Mouse (Mus musculus) neural tube, embryonic 14.5 days (tissue): Measurements from ENCODE around the gene Papss2. TPM values are rescaled to one million over a fixed set of nuclear protein-coding genes. Genes with fewer than 3 reads are reported as not detected.

Experiments used
- ATAC-seq: fragments of 200-750 bp; cut with Nextera tagmentation; 2 replicates; pipeline ENCODE4 v1.8.0; 2017; ENCODE audit warnings: low read depth, mild to moderate bottlenecking, moderate TSS enrichment, moderate library complexity
- H3K27ac ChIP-seq: fragments of 300-500 bp; sonication (generic); 2 replicates; pipeline ENCODE4 v1.5.1; 2014; ENCODE audit warnings: low read depth, mild to moderate bottlenecking, control low read depth, low read length, moderate library complexity, mixed read lengths
- H3K27me3 ChIP-seq: fragments of 300-500 bp; sonication (generic); 2 replicates; pipeline ENCODE4 v1.6.1; 2014; ENCODE audit warnings: low read length; ENCODE audit not compliant: control insufficient read depth, insufficient read depth
- H3K36me3 ChIP-seq: fragments of 300-500 bp; sonication (generic); 2 replicates; pipeline ENCODE4 v1.6.1; 2014; ENCODE audit warnings: low read length, mixed read lengths; ENCODE audit not compliant: control insufficient read depth, insufficient read depth
- H3K4me1 ChIP-seq: fragments of 300-500 bp; sonication (generic); 2 replicates; pipeline ENCODE4 v1.6.1; 2014; ENCODE audit warnings: low read length; ENCODE audit not compliant: control insufficient read depth, insufficient read depth
- H3K4me2 ChIP-seq: fragments of 300-500 bp; sonication (generic); 2 replicates; pipeline ENCODE4 v1.6.1; 2014; ENCODE audit warnings: mild to moderate bottlenecking, low read depth, low read length, control low read depth
- H3K4me3 ChIP-seq: fragments of 300-500 bp; sonication (generic); 2 replicates; pipeline ENCODE4 v1.5.1; 2014; ENCODE audit warnings: low read depth, low read length, control low read depth, mixed read lengths
- H3K9ac ChIP-seq: fragments of 300-500 bp; sonication (generic); replicated peaks from 2 replicates; pipeline ENCODE4 v1.6.1; 2014; ENCODE audit warnings: low read depth, mild to moderate bottlenecking, control low read depth, low read length, mixed read lengths
- H3K9me3 ChIP-seq: fragments of 300-500 bp; sonication (generic); 2 replicates; pipeline ENCODE4 v1.6.1; 2016; ENCODE audit warnings: low read length; ENCODE audit not compliant: control insufficient read depth
- WGBS: fragments of 180-500 bp; shearing (Covaris S2); extraction: QIAGEN DNeasy Blood & Tissue Kit; methylation state at CpG from one replicate; pipeline ENCODE4 v1.1.7; 2014; 5-methylcytosine and 5-hydroxymethylcytosine counted together
- polyA plus RNA-seq: library from polyadenylated mRNA; unstranded; fragments of >200 nt; fragmentation: Nextera tagmentation; extraction: Ambion mirVana; gene quantifications from 2 replicates; pipeline ENCODE4 v1.2.1, GENCODE M21; 2014

Papss2 gene
- polyA plus RNA-seq, 1 experiment from 2014 or later: 1.5 TPM

DNA sequence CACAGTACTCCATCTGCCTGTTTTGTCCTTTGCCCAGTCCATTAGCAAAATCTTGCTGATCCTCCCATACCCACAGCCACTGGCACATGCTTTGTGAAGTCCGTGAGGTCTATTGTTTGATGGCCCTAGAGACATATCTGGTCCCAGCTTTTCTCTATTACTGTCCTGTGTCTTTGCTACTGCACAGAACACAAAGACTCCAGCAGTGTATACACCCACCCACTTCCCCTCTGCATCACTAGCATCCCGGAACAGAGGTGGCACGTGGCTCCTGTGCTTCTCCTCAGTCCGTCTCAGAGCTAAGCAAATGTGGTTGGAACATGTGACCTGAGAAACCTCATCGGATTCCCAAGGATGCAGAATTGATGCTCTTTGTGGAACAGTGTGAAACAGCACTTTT lies 28.1 kb upstream of the Papss2 start:
- no peaks in the 10 kb centered on the region for H3K27me3 ChIP-seq
- H3K27ac ChIP-seq: no peak overlapping the region
- H3K4me1 ChIP-seq: no peaks in the 10 kb centered on the region
- WGBS: 92% methylated on average over 5 of the region's 5 CpGs
- ATAC-seq: no peak
- H3K4me3 ChIP-seq: no peak overlapping the region
- H3K9ac ChIP-seq: no peak overlapping the region
- no peak overlapping the region for H3K4me2 ChIP-seq
- no peaks in the 10 kb centered on the region for H3K9me3 ChIP-seq
- no peaks in the 10 kb centered on the region for H3K36me3 ChIP-seq

DNA sequence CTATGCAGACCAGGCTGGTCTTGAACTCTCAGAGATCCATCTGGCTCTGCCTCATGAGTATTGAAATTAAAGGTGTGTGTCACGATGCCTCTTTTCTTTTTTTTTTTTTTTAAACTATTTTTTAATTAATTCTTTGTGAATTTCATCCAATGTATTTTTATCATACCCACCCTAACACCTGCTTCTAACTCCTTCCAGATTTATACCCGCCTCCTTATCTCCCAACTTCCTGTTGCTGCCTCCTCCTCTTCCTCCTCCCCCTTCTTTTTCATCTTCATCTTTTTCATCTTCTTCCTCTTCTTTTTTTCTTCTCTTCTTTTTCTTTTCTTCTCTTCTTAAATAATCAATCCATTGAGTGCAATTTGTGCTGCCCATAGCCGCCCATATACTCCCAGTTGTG lies 27.1 kb upstream of the Papss2 start:
- Histone ChIP-seq H3K9me3 (no peaks in the 10 kb centered on the region), H3K27ac (no peak overlapping the region), H3K4me2 (no peak overlapping the region), H3K27me3 (no peaks in the 10 kb centered on the region), H3K36me3 (no peaks in the 10 kb centered on the region), H3K4me1 (no peaks in the 10 kb centered on the region), H3K9ac (no peak overlapping the region), H3K4me3 (no peak overlapping the region)
- ATAC-seq: no peak
- WGBS: 97% methylated on average over 3 of the region's 3 CpGs

GRCm38 (mm10) chr19:32568961-32569653 lies 26.5 kb upstream of the Papss2 start:
- no peak overlapping the region for H3K9ac ChIP-seq
- no peak overlapping the region for H3K4me3 ChIP-seq
- no peaks in the 10 kb centered on the region for H3K9me3 ChIP-seq
- no peaks in the 10 kb centered on the region for H3K36me3 ChIP-seq
- 87% methylated on average over 3 of the region's 3 CpGs for WGBS
- no peaks in the 10 kb centered on the region for H3K27me3 ChIP-seq
- ATAC-seq: no peak
- no peaks in the 10 kb centered on the region for H3K4me1 ChIP-seq
- H3K4me2 ChIP-seq: no peak overlapping the region
- no peak overlapping the region for H3K27ac ChIP-seq

GRCm38 (mm10) chr19:32569725-32570124 lies 25.9 kb upstream of the Papss2 start:
- Histone ChIP-seq H3K27ac (no peak overlapping the region), H3K9ac (no peak overlapping the region)

DNA sequence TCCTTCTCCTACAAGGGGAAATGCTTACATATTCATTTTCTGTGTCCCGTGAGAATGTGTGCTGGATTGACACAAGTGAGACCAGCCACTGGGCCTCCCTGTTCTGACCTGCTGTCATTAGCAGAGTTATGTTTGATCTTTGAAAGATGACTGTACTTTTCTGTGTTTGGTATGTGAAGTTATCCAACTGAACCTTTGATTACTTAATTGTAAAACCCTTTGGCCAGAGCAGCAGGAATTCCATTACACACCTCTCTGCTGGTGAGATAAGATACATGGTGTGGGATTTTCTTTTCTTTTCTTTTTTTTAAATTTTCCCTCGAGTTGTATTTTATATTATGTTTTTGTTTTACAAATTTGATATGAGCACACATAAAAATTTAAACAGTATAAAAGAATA lies 23.4 kb upstream of the Papss2 start:
- Histone ChIP-seq H3K9me3 (no peaks in the 10 kb centered on the region), H3K9ac (no peak overlapping the region), H3K27me3 (no peaks in the 10 kb centered on the region), H3K4me3 (no peak overlapping the region), H3K4me1 (no peaks in the 10 kb centered on the region), H3K27ac (no peak overlapping the region), H3K36me3 (no peaks in the 10 kb centered on the region), H3K4me2 (no peak overlapping the region)
- no peak for ATAC-seq
- 73% methylated on average over 2 of the region's 2 CpGs for whole genome bisulfite sequencing

More at GRCm38 (mm10) chr19:32569725-32570124, 25.9 kb upstream of the Papss2 start:
- no peaks in the 10 kb centered on the region for H3K27me3 ChIP-seq
- no peak overlapping the region for H3K4me2 ChIP-seq
- no peaks in the 10 kb centered on the region for H3K4me1 ChIP-seq
- no peak overlapping the region for H3K4me3 ChIP-seq
- H3K9me3 ChIP-seq: no peaks in the 10 kb centered on the region
- WGBS: 88% methylated on average over 5 of the region's 5 CpGs
- no peak for ATAC-seq
- no peaks in the 10 kb centered on the region for H3K36me3 ChIP-seq

- H3K9ac ChIP-seq: no peak overlapping the region
- H3K4me1 ChIP-seq: peaks cover 4% of the 10 kb centered on the region; the same call in 1 of the 2 replicates
- no peak overlapping the region for H3K27ac ChIP-seq
- H3K27me3 ChIP-seq: no peaks in the 10 kb centered on the region
- WGBS: 90% methylated on average over 6 of the region's 6 CpGs
- H3K9me3 ChIP-seq: no peaks in the 10 kb centered on the region
- no peaks in the 10 kb centered on the region for H3K36me3 ChIP-seq
- H3K4me3 ChIP-seq: no peak overlapping the region
- no peak for ATAC-seq
- no peak overlapping the region for H3K4me2 ChIP-seq
These were observed 22.3 kb upstream of the Papss2 start for GRCm38 (mm10) chr19:32573259-32573658.

- no peaks in the 10 kb centered on the region for H3K27me3 ChIP-seq
- ATAC-seq: no peak
- no peak overlapping the region for H3K4me2 ChIP-seq
- no peak overlapping the region for H3K9ac ChIP-seq
- no peak overlapping the region for H3K27ac ChIP-seq
- H3K4me1 ChIP-seq: peaks cover 4% of the 10 kb centered on the region; the same call in 1 of the 2 replicates
- WGBS: 86% methylated on average over 3 of the region's 3 CpGs
- H3K9me3 ChIP-seq: no peaks in the 10 kb centered on the region
- H3K36me3 ChIP-seq: no peaks in the 10 kb centered on the region
- no peak overlapping the region for H3K4me3 ChIP-seq
These were observed 20.7 kb upstream of the Papss2 start for GRCm38 (mm10) chr19:32574846-32575245.

GRCm38 (mm10) chr19:32577749-32578148 lies 17.8 kb upstream of the Papss2 start:
- 4% methylated on average over 1 of the region's 1 CpGs for WGBS
- Histone ChIP-seq H3K36me3 (no peaks in the 10 kb centered on the region), H3K4me2 (no peak overlapping the region), H3K27ac (no peak overlapping the region), H3K9me3 (no peaks in the 10 kb centered on the region), H3K4me1 (peaks cover 4% of the 10 kb centered on the region; the same call in 1 of the 2 replicates), H3K27me3 (no peaks in the 10 kb centered on the region), H3K4me3 (no peak overlapping the region), H3K9ac (no peak overlapping the region)
- peak; percentile 28; the same call in 1 of the 2 replicates for ATAC-seq

- no peaks in the 10 kb centered on the region for H3K27me3 ChIP-seq
- H3K4me3 ChIP-seq: no peak overlapping the region
- ATAC-seq: no peak
- no peak overlapping the region for H3K4me2 ChIP-seq
- no peak overlapping the region for H3K9ac ChIP-seq
- no peaks in the 10 kb centered on the region for H3K4me1 ChIP-seq
- no peak overlapping the region for H3K27ac ChIP-seq
- WGBS: 94% methylated on average over 4 of the region's 4 CpGs
- H3K9me3 ChIP-seq: no peaks in the 10 kb centered on the region
- no peaks in the 10 kb centered on the region for H3K36me3 ChIP-seq
These were observed 12.4 kb upstream of the Papss2 start for GRCm38 (mm10) chr19:32583091-32583766.
